Mouse (Mus musculus) E14TG2a.4 (cell line): ENCODE data around the gene Osbpl5.

Experiments used
- CTCF ChIP-seq: conservative IDR thresholded peaks from 2 replicates; pipeline ENCODE4 v1.5.1; 2014; ENCODE audit warnings: low read length
- NANOG ChIP-seq: IDR thresholded peaks from 2 replicates; pipeline ENCODE4 v1.6.1; 2014; ENCODE audit warnings: borderline replicate concordance, low read length, mixed read lengths
- POU5F1 ChIP-seq: IDR thresholded peaks from 2 replicates; pipeline ENCODE4 v1.6.1; 2014; ENCODE audit warnings: low read length, borderline replicate concordance

GRCm38 (mm10) chr7:143756125-143757026 is at the start of gene Osbpl5:
- TF ChIP-seq CTCF, result no peak
- no peak for TF ChIP-seq POU5F1
- TF ChIP-seq NANOG, result no peak
